Mouse (Mus musculus) liver, adult 2 months (tissue): ENCODE measurements around the gene Dynll1. TPM values are rescaled to one million over a fixed set of nuclear protein-coding genes. Genes with fewer than 3 reads are reported as not detected.

Experiments
- DNase-seq: peaks from one replicate; pipeline ENCODE4 v3.0.0-alpha.2; 2011; ENCODE audit warnings: low read depth, low spot score; ENCODE audit errors: extremely low read depth
- H3K27ac ChIP-seq: fragments of 200-500 bp; replicated peaks from 2 replicates; pipeline ENCODE4 v1.5.1; 2012; ENCODE audit warnings: low read depth, mild to moderate bottlenecking, control low read depth, inconsistent platforms, low read length; ENCODE audit not compliant: insufficient read depth
- H3K27me3 ChIP-seq: fragments of 200-500 bp; 2 replicates; pipeline ENCODE4 v1.6.1; 2012; ENCODE audit warnings: mild to moderate bottlenecking, moderate library complexity, low read length, inconsistent platforms; ENCODE audit not compliant: control insufficient read depth, insufficient read depth
- H3K36me3 ChIP-seq: fragments of 200-500 bp; 2 replicates; pipeline ENCODE4 v1.6.1; 2012; ENCODE audit warnings: low read length, inconsistent platforms; ENCODE audit not compliant: control insufficient read depth, insufficient read depth
- H3K4me1 ChIP-seq: fragments of 200-500 bp; 2 replicates; pipeline ENCODE4 v1.6.1; 2011; ENCODE audit warnings: low read length; ENCODE audit not compliant: control insufficient read depth, insufficient read depth
- H3K4me3 ChIP-seq: fragments of 200-500 bp; 2 replicates; pipeline ENCODE4 v1.5.1; 2011; ENCODE audit warnings: low read depth, mild to moderate bottlenecking, control low read depth, low read length, moderate library complexity; ENCODE audit not compliant: insufficient read depth
- H3K79me2 ChIP-seq: fragments of 200-500 bp; 2 replicates; pipeline ENCODE4 v1.6.1; 2012; ENCODE audit warnings: inconsistent platforms, mild to moderate bottlenecking, low read length, moderate library complexity; ENCODE audit not compliant: control insufficient read depth, insufficient read depth
- H3K9ac ChIP-seq: fragments of 200-500 bp; 2 replicates; pipeline ENCODE4 v1.6.1; 2012; ENCODE audit warnings: low read depth, mild to moderate bottlenecking, control low read depth, inconsistent platforms, low read length
- CTCF ChIP-seq: fragments of 200-500 bp; IDR thresholded peaks from 2 replicates; pipeline ENCODE4 v1.5.1; 2011; ENCODE audit warnings: low read depth, low read length, control low read depth
- POLR2A ChIP-seq: fragments of 200-500 bp; IDR thresholded peaks from 2 replicates; pipeline ENCODE4 v1.6.1; 2011; ENCODE audit warnings: low read length, control low read depth; ENCODE audit not compliant: insufficient read depth; ENCODE audit errors: extremely low read depth
- WGBS: fragments of 180-500 bp; shearing (Covaris S2); methylation state at CpG from one replicate; pipeline ENCODE4 v1.1.7; 2018; 5-methylcytosine and 5-hydroxymethylcytosine counted together
- polyA plus RNA-seq: library from polyadenylated mRNA; depleted of rRNA; stranded (reverse); fragments of >200 nt; gene quantifications from 2 replicates; pipeline ENCODE4 v1.2.3, GENCODE M21; 2012
- total RNA-seq: library from RNA; depleted of rRNA; stranded (reverse); fragments of >200 nt; gene quantifications from 2 replicates; pipeline ENCODE4 v1.2.3, GENCODE M21; 2014

Gene Dynll1
- total and polyA plus RNA-seq, 2 experiments = 13.1 to 25.8 TPM

DNA sequence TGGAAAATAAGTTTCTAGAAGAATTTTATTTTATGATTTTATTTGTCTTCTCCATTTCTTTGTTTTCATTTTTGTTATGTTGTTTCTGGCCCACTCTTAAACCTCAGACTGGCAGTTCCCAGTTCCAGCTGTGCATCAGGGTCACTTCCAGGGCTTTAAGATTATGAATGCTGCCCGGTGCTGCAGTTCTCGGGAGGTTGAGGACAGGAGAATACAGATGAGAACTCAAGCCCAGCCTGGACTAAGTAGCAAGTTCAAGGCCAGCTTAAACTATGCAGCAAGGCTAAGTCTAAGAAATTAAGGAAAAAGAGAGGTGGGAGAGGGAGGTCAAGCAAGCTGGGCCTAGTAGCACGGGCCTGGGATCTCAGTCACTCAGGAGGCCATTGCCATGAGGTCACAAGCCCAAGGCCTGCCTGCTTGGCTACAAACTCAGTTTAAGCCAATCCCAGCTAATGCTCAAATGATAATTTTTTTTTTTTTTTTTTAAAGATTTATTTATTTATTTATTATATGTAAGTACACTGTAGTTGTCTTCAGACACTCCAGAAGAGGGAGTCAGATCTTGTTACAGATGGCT is 33.2 kb downstream of the Dynll1 start:
- Histone ChIP-seq H3K27me3 (no peaks in the 10 kb centered on the region), H3K4me1 (peaks cover 34% of the 10 kb centered on the region), H3K79me2 (peaks cover 68% of the 10 kb centered on the region), H3K36me3 (peaks cover 3% of the 10 kb centered on the region; the same call in 1 of the 2 replicates), H3K4me3 (no peak overlapping the region), H3K9ac (no peak overlapping the region), H3K27ac (no peak overlapping the region)
- 40% methylated on average over 3 of the region's 3 CpGs for WGBS
- no peak for DNase-seq
- no peak for TF ChIP-seq POLR2A
- TF ChIP-seq CTCF = no peak

DNA sequence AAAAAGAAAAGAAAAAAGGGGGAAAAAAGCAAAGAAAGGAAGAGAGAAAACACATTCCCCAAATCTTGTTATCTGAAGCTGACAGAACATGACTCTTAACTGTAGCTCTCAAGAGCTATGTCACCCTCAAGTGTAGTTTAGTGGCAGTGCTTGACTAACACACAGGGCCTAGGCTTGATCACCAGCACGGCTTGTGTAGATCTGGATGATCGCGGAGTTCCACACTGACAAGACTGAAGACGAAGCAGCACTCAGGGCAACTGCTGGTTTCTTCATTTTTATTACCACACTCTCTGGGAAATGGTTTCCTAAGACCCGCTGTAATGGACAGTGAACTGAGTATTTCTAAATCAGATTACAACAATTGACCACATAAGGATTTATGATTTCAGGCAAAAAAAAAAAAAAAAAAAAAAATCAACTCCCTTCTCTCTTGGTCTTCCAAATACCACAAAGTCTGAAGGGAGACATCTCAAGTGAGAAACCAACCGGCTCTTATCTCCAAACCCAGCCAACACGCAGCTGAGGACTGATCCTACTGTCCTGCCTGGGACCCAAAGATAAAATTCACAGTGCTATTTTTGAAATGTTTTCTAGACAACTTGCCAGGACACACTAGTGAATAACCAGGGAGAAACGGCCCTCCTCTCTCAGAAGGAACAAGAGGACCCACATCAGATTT is 33.9 kb downstream of the Dynll1 start:
- no peak overlapping the region for H3K4me3 ChIP-seq
- H3K27ac ChIP-seq = no peak overlapping the region
- peaks cover 3% of the 10 kb centered on the region; the same call in 1 of the 2 replicates for H3K36me3 ChIP-seq

GRCm38 (mm10) chr5:115266340-115266739 is 34.5 kb downstream of the Dynll1 start:
- no peaks in the 10 kb centered on the region for H3K27me3 ChIP-seq
- no peak for DNase-seq
- TF ChIP-seq POLR2A (no peak), CTCF (no peak)
- WGBS = 82% methylated on average over 5 of the region's 5 CpGs
- peaks cover 3% of the 10 kb centered on the region; the same call in 1 of the 2 replicates for H3K36me3 ChIP-seq
- H3K27ac ChIP-seq = no peak overlapping the region
- peaks cover 37% of the 10 kb centered on the region for H3K4me1 ChIP-seq
- H3K9ac ChIP-seq = peak overlapping the region; percentile 4; the same call in 1 of the 2 replicates
- H3K4me3 ChIP-seq = no peak overlapping the region
- peaks cover 62% of the 10 kb centered on the region for H3K79me2 ChIP-seq

More for the DNA sequence above, 33.9 kb downstream of the Dynll1 start:
- H3K79me2 ChIP-seq = peaks cover 66% of the 10 kb centered on the region
- H3K4me1 ChIP-seq = peaks cover 34% of the 10 kb centered on the region
- no peaks in the 10 kb centered on the region for H3K27me3 ChIP-seq
- no peak overlapping the region for H3K9ac ChIP-seq
- TF ChIP-seq POLR2A (no peak), CTCF (no peak)
- 51% methylated on average over 8 of the region's 8 CpGs for WGBS
- DNase-seq = no peak

- peaks cover 14% of the 10 kb centered on the region for H3K36me3 ChIP-seq
- TF ChIP-seq CTCF = no peak
- no peak for TF ChIP-seq POLR2A
- peaks cover 43% of the 10 kb centered on the region for H3K79me2 ChIP-seq
- no peak overlapping the region for H3K9ac ChIP-seq
- DNase-seq = no peak
- 94% methylated on average over 14 of the region's 14 CpGs for WGBS
- no peak overlapping the region for H3K27ac ChIP-seq
- H3K4me3 ChIP-seq = no peak overlapping the region
- no peaks in the 10 kb centered on the region for H3K27me3 ChIP-seq
- peaks cover 20% of the 10 kb centered on the region for H3K4me1 ChIP-seq
These were observed 38.1 kb downstream of the Dynll1 start for GRCm38 (mm10) chr5:115262502-115263291.

GRCm38 (mm10) chr5:115261880-115262279 is 38.9 kb downstream of the Dynll1 start:
- WGBS = 71% methylated on average over 1 of the region's 1 CpGs
- Histone ChIP-seq H3K36me3 (peaks cover 14% of the 10 kb centered on the region), H3K4me1 (peaks cover 15% of the 10 kb centered on the region), H3K9ac (no peak overlapping the region), H3K4me3 (no peak overlapping the region), H3K27ac (no peak overlapping the region), H3K27me3 (no peaks in the 10 kb centered on the region), H3K79me2 (peaks cover 39% of the 10 kb centered on the region)
- DNase-seq = no peak
- TF ChIP-seq CTCF = no peak
- no peak for TF ChIP-seq POLR2A
